Mouse (Mus musculus): ENCODE data around the gene Chchd2. TPM values are rescaled to one million over a fixed set of nuclear protein-coding genes. Genes with fewer than 3 reads are reported as not detected.
A peak's percentile ranks its signal among the peaks of the same experiment; 100 is the strongest.

The Chchd2 gene
- polyA plus RNA-seq, 1 experiment, result 1,042 TPM

GRCm38 (mm10) chr5:129878946-129879345, 8.3 kb downstream of the Chchd2 start:
- peaks cover 3% of the 10 kb centered on the region; the same call in 1 of the 2 replicates for H3K4me1 ChIP-seq (ENCODE audit: control insufficient read depth, insufficient read depth, low read length)
- TF ChIP-seq POLR2A (IDR thresholded peaks at IDR 0.05; ENCODE audit: low read depth, low read length) (no peak), CTCF (conservative IDR thresholded peaks at IDR 0.05; ENCODE audit: insufficient read depth, insufficient read length, low read depth, low read length) (peak; percentile 91)
- H3K4me3 ChIP-seq (ENCODE audit: insufficient read depth, low read depth, low read length), result no peak overlapping the region
- H3K27me3 ChIP-seq (replicated peaks; ENCODE audit: control insufficient read depth, insufficient read depth, low read length), result no peaks in the 10 kb centered on the region
- peak overlapping the region; percentile 25; the same call in 1 of the 2 replicates for H3K27ac ChIP-seq (ENCODE audit: insufficient read depth, low read depth, low read length)
- H3K36me3 ChIP-seq (ENCODE audit: control insufficient read depth, insufficient read depth, low read length), result peaks cover 11% of the 10 kb centered on the region
- peak; percentile 91 for DNase-seq
- 13% methylated on average over 2 of the region's 2 CpGs for WGBS

GRCm38 (mm10) chr5:129877731-129878455, 9.4 kb downstream of the Chchd2 start:
- Histone ChIP-seq H3K36me3 (ENCODE audit: control insufficient read depth, insufficient read depth, low read length) (peaks cover 8% of the 10 kb centered on the region), H3K27me3 (replicated peaks; ENCODE audit: control insufficient read depth, insufficient read depth, low read length) (no peaks in the 10 kb centered on the region), H3K4me1 (ENCODE audit: control insufficient read depth, insufficient read depth, low read length) (peaks cover 3% of the 10 kb centered on the region; the same call in 1 of the 2 replicates), H3K4me3 (ENCODE audit: insufficient read depth, low read depth, low read length) (no peak overlapping the region), H3K27ac (ENCODE audit: insufficient read depth, low read depth, low read length) (peak overlapping the region; percentile 71; the same call in 1 of the 2 replicates)
- TF ChIP-seq POLR2A (IDR thresholded peaks at IDR 0.05; ENCODE audit: low read depth, low read length) (no peak), CTCF (conservative IDR thresholded peaks at IDR 0.05; ENCODE audit: insufficient read depth, insufficient read length, low read depth, low read length) (no peak)
- 71% methylated on average over 9 of the region's 9 CpGs for WGBS
- peak; percentile 48 for DNase-seq

- Histone ChIP-seq H3K27ac (ENCODE audit: insufficient read depth, low read depth, low read length) (no peak overlapping the region), H3K4me1 (ENCODE audit: control insufficient read depth, insufficient read depth, low read length) (peaks cover 3% of the 10 kb centered on the region; the same call in 1 of the 2 replicates), H3K27me3 (replicated peaks; ENCODE audit: control insufficient read depth, insufficient read depth, low read length) (no peaks in the 10 kb centered on the region), H3K36me3 (ENCODE audit: control insufficient read depth, insufficient read depth, low read length) (no peaks in the 10 kb centered on the region), H3K4me3 (ENCODE audit: insufficient read depth, low read depth, low read length) (no peak overlapping the region)
- TF ChIP-seq CTCF (conservative IDR thresholded peaks at IDR 0.05; ENCODE audit: insufficient read depth, insufficient read length, low read depth, low read length) (no peak), POLR2A (IDR thresholded peaks at IDR 0.05; ENCODE audit: low read depth, low read length) (no peak)
- 82% methylated on average over 11 of the region's 11 CpGs for WGBS
- DNase-seq, result no peak
Observed at GRCm38 (mm10) chr5:129875098-129875497, 12.2 kb downstream of the Chchd2 start.

- peaks cover 3% of the 10 kb centered on the region; the same call in 1 of the 2 replicates for H3K4me1 ChIP-seq (ENCODE audit: control insufficient read depth, insufficient read depth, low read length)
- DNase-seq, result no peak
- H3K4me3 ChIP-seq (ENCODE audit: insufficient read depth, low read depth, low read length), result no peak overlapping the region
- no peak overlapping the region for H3K27ac ChIP-seq (ENCODE audit: insufficient read depth, low read depth, low read length)
- no peaks in the 10 kb centered on the region for H3K27me3 ChIP-seq (replicated peaks; ENCODE audit: control insufficient read depth, insufficient read depth, low read length)
- WGBS, result 81% methylated on average over 12 of the region's 12 CpGs
- H3K36me3 ChIP-seq (ENCODE audit: control insufficient read depth, insufficient read depth, low read length), result no peaks in the 10 kb centered on the region
- no peak for TF ChIP-seq CTCF (conservative IDR thresholded peaks at IDR 0.05; ENCODE audit: insufficient read depth, insufficient read length, low read depth, low read length)
Observed at GRCm38 (mm10) chr5:129873942-129874341, 13.3 kb downstream of the Chchd2 start.

GRCm38 (mm10) chr5:129871238-129871637, 16.0 kb downstream of the Chchd2 start:
- TF ChIP-seq POLR2A (IDR thresholded peaks at IDR 0.05; ENCODE audit: low read depth, low read length), result no peak
- TF ChIP-seq CTCF (conservative IDR thresholded peaks at IDR 0.05; ENCODE audit: insufficient read depth, insufficient read length, low read depth, low read length), result no peak
- H3K36me3 ChIP-seq (ENCODE audit: control insufficient read depth, insufficient read depth, low read length), result no peaks in the 10 kb centered on the region
- H3K27ac ChIP-seq (ENCODE audit: insufficient read depth, low read depth, low read length), result no peak overlapping the region
- no peak for DNase-seq
- no peaks in the 10 kb centered on the region for H3K27me3 ChIP-seq (replicated peaks; ENCODE audit: control insufficient read depth, insufficient read depth, low read length)
- H3K4me3 ChIP-seq (ENCODE audit: insufficient read depth, low read depth, low read length), result no peak overlapping the region
- H3K4me1 ChIP-seq (ENCODE audit: control insufficient read depth, insufficient read depth, low read length), result no peaks in the 10 kb centered on the region
- WGBS, result 72% methylated on average over 2 of the region's 2 CpGs

GRCm38 (mm10) chr5:129869238-129869995, 17.9 kb downstream of the Chchd2 start:
- H3K4me1 ChIP-seq (ENCODE audit: control insufficient read depth, insufficient read depth, low read length), result no peaks in the 10 kb centered on the region
- no peak for DNase-seq
- no peaks in the 10 kb centered on the region for H3K36me3 ChIP-seq (ENCODE audit: control insufficient read depth, insufficient read depth, low read length)
- 86% methylated on average over 19 of the region's 19 CpGs for WGBS
- H3K27me3 ChIP-seq (replicated peaks; ENCODE audit: control insufficient read depth, insufficient read depth, low read length), result no peaks in the 10 kb centered on the region
- TF ChIP-seq POLR2A (IDR thresholded peaks at IDR 0.05; ENCODE audit: low read depth, low read length), result no peak
- TF ChIP-seq CTCF (conservative IDR thresholded peaks at IDR 0.05; ENCODE audit: insufficient read depth, insufficient read length, low read depth, low read length), result no peak
- no peak overlapping the region for H3K27ac ChIP-seq (ENCODE audit: insufficient read depth, low read depth, low read length)
- H3K4me3 ChIP-seq (ENCODE audit: insufficient read depth, low read depth, low read length), result no peak overlapping the region

GRCm38 (mm10) chr5:129865841-129866240, 21.4 kb downstream of the Chchd2 start:
- 80% methylated on average over 12 of the region's 12 CpGs for WGBS
- H3K27ac ChIP-seq (ENCODE audit: insufficient read depth, low read depth, low read length), result no peak overlapping the region
- H3K4me3 ChIP-seq (ENCODE audit: insufficient read depth, low read depth, low read length), result no peak overlapping the region
- no peaks in the 10 kb centered on the region for H3K36me3 ChIP-seq (ENCODE audit: control insufficient read depth, insufficient read depth, low read length)
- no peaks in the 10 kb centered on the region for H3K4me1 ChIP-seq (ENCODE audit: control insufficient read depth, insufficient read depth, low read length)
- TF ChIP-seq CTCF (conservative IDR thresholded peaks at IDR 0.05; ENCODE audit: insufficient read depth, insufficient read length, low read depth, low read length) (no peak), POLR2A (IDR thresholded peaks at IDR 0.05; ENCODE audit: low read depth, low read length) (no peak)
- no peak for DNase-seq
- no peaks in the 10 kb centered on the region for H3K27me3 ChIP-seq (replicated peaks; ENCODE audit: control insufficient read depth, insufficient read depth, low read length)

All from kidney, adult 2 months (tissue).